Mouse (Mus musculus) thymus, adult 18-20 months (tissue): ENCODE data around the gene Zcchc9.
A peak's percentile ranks its signal among the peaks of the same experiment; 100 is the strongest.
"Not testable (repeated sequence)": the region's sequence is repeated elsewhere in the genome, so short reads cannot be mapped to it uniquely, and the experiment has no call there.

Source experiments
- DNase-seq, 2 experiments: peaks; one replicate each; pipeline ENCODE4 v3.0.0; 2022; ENCODE audit warnings: mixed read lengths in 2 of 2

Zcchc9 gene

GRCm38 (mm10) chr13:91807155-91807839, at the start of gene Zcchc9:
Zcchc9 (minus strand) TSS chr13:91807705.
- peak; percentile 76 to 81 for DNase-seq

DNA sequence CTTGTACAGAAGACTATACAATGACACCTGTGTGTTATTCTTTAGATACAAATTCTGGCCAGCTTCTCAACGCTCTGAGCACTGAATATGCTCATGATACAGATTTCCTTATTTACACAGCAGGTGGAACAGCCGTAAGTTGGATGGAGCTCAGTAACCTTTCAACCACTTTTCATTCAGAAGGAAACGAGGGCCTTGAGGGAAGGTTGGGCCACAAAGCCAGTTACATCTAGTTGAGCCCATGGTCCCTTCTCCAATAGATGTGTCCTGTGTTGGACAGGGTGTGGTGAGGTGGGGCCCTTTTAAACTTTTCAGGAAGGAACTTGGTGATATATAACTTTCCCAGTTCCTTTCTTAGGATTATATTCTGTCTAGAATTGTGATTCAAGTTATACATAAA, 46.9 kb upstream of the Zcchc9 start:
- DNase-seq, result no peak

GRCm38 (mm10) chr13:91827876-91828275, 20.4 kb upstream of the Zcchc9 start:
- no peak for DNase-seq

DNA sequence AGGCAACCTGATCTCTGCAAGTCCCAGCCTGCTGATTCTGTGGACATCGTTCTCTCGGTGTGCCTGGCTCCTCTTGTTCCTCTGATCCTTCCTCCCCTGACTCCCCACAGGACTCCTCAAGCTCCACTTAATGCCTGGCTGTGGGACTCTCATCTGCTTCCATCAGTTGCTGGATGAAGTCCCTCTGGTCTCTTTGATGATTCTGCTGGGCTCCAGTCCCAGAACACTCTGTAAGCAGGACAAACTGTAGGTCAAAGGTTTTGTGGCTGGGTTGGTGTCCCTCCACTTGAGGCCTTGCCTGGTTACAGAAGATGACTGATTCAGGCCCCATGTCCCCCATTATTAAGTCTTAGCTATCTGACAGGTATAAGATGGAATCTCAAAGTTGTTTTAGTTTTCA, 18.6 kb upstream of the Zcchc9 start:
- no peak for DNase-seq

- DNase-seq, result no peak
These were observed 17.5 kb upstream of the Zcchc9 start for GRCm38 (mm10) chr13:91824845-91825550.

DNA sequence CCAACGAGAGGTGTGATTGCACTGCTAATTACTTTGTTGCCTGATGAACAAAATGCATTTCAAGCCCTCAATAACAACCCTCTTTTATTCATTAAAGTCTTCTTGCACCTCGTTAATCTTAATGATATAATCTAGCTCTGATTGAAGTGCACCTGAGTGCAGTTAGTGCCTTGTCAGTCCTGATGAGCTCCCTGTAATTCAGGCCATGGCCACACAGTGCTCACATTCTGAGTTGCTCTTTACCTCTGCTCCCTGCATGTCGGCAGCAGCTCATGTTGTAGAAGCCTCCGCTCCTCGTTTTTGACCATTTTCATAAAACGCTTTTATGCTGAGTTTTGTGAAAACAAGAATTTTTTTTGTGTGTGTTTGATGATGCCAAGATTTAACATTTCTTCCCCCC, 16.2 kb upstream of the Zcchc9 start:
- DNase-seq, result no peak

DNA sequence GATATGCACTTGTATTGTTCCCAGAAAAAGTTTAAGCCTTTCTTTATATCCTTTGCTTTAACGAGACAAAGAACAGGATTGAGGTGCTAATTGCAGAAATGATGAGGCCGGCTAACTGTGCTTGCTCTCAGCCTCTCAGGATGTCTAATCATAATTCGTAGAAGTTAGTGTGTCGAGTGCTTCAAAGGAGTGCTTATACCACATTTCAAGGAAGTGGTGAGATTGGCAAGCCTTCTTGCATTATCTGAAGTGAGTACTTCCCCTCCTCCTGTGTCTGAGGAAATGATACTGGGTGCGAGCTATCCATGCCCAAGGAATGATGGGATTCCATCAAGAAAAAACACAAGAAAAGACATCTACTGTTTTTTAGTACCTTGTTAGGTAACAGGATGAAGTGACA, 7.2 kb upstream of the Zcchc9 start:
- no peak for DNase-seq

GRCm38 (mm10) chr13:91809476-91809875, 2.0 kb upstream of the Zcchc9 start:
- DNase-seq, result no peak

GRCm38 (mm10) chr13:91807874-91808575, 520 bp upstream of the Zcchc9 start:
- DNase-seq, result no peak

DNA sequence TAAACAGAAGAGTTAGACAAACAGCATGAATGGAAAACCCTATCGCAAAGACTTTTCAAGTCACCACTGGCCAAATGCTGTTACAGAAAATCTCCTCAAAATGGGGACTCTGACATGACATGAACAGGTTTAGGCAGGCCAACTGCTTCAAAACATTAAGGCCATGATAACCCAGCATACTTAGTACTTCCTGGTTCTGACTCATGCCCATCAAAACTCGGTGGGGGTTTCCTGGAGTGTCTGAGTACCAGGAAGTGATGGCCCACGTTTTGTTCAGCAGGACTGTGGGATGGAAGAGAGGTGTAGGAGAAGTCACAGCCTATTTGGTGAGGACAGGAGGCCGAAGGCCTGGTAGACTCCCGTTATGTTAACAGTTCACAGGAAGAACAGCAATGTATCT, 5.8 kb downstream of the Zcchc9 start:
- no peak for DNase-seq

- no peak for DNase-seq
These were observed 10.1 kb downstream of the Zcchc9 start for GRCm38 (mm10) chr13:91797442-91797841.

DNA sequence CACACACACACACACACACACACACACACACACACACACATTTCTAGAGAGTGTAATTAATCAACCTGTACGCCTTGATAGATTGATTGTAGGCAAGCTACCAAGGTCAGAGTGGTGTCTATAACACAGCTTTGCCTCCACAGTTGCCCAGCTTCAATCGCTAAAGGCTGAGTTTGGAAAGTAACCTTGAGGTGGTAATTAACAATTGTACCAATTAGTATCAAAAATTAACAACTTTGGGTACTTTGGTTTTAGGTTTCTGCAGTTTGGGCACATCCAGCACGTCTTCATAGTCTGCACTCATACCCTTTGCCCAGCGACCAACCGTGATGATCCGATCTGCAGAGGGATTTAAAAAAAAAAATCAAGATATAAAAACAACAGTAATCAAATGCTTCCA, 10.6 kb downstream of the Zcchc9 start:
- DNase-seq, result no peak

DNA sequence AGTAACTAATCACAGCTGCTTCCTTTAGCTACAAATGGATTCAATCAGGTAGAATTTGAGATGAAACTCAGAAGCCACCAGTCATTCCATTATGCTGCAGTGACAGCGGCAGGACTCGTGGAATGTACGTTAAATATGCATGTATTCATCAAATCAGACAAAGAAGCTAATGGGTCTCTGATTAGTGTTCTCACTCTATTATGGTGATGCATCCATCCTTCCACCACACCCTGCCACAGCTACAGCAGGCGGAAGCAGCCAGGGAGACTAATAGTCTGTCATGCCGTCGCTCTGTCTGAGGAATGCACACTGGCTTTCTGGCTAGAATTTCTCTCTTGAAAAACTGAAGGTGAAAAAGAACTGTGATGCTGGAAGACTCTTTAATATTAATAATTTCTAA, 11.5 kb downstream of the Zcchc9 start:
- DNase-seq, result no peak

GRCm38 (mm10) chr13:91795593-91795992, 11.9 kb downstream of the Zcchc9 start:
- no peak for DNase-seq

DNA sequence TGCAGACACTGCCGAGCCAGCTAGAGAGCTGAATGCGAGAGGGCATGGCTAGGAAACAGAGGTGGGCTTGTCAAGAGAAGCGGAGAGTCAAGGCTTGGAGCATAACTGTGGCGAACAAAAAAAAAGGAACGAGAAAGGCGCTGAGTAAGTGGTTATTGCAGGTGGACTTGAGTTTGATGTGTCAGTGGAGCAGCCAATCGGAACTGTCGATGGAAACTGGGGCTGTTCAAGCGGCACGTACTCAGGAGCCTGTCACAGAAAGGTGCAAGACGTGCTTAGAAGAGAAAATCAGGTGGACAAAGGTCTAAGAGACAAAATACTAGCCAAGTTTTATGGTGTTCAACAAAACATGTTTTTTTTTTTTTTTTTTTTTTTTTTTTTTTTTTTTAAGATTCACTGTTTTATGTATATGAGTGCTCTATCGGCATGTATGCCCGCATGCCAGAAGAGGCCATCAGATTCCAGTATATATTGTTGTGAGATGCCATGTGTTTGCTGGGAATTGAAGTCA, 12.5 kb downstream of the Zcchc9 start:
- no peak for DNase-seq

GRCm38 (mm10) chr13:91792035-91792434, 15.5 kb downstream of the Zcchc9 start:
- no peak for DNase-seq

- no peak for DNase-seq
These were observed 27.6 kb downstream of the Zcchc9 start for GRCm38 (mm10) chr13:91779892-91780291.

GRCm38 (mm10) chr13:91778092-91778491, 29.4 kb downstream of the Zcchc9 start:
- no peak for DNase-seq

- no peak for DNase-seq
These were observed 38.5 kb downstream of the Zcchc9 start for GRCm38 (mm10) chr13:91768683-91769651.

- no peak for DNase-seq
These were observed 41.9 kb downstream of the Zcchc9 start for GRCm38 (mm10) chr13:91765627-91766026.

DNA sequence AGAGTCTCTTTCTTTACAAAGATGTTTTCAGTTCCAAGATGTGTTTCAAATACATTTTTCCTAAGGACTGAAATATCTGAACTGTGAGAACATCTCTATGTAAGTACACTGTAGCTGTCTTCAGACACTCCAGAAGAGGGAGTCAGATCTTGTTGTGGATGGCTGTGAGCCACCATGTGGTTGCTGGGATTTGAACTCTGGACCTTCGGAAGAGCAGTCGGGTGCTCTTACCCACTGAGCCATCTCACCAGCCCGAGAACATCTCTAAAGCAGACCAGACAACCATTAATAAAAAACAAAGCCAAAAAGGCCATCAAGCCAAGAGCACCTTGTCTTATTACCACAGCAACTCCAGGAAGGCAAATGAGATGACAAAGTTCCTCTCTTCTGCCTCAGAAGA, 43.9 kb downstream of the Zcchc9 start:
- not testable (repeated sequence) for DNase-seq

- DNase-seq, result no peak
These were observed 45.7 kb downstream of the Zcchc9 start for GRCm38 (mm10) chr13:91761654-91762445.
